Mouse (Mus musculus) thymus, postnatal 36 days (tissue): Measurements from ENCODE around the gene Adk.
A peak's percentile ranks its signal among the peaks of the same experiment; 100 is the strongest.

ENCODE experiments used
- DNase-seq, 2 experiments: peaks; one replicate each; pipeline ENCODE4 v3.0.0; 2022; ENCODE audit warnings: mixed read lengths in 2 of 2

The Adk gene

GRCm38 (mm10) chr14:21359207-21359895 lies 307.0 kb downstream of the Adk start:
- no peak for DNase-seq

GRCm38 (mm10) chr14:21359896-21360525 lies 307.6 kb downstream of the Adk start:
- no peak for DNase-seq

- no peak for DNase-seq
Measured at GRCm38 (mm10) chr14:21367095-21367494, 314.7 kb downstream of the Adk start.

GRCm38 (mm10) chr14:21368622-21369021 lies 316.2 kb downstream of the Adk start:
- DNase-seq: no peak

GRCm38 (mm10) chr14:21369127-21369526 lies 316.8 kb downstream of the Adk start:
- no peak for DNase-seq

- DNase-seq: no peak
Measured at GRCm38 (mm10) chr14:21371946-21372345, 319.6 kb downstream of the Adk start.

GRCm38 (mm10) chr14:21372689-21373088 lies 320.3 kb downstream of the Adk start:
- DNase-seq: no peak

- no peak for DNase-seq
Measured at GRCm38 (mm10) chr14:21383701-21384428, 331.5 kb downstream of the Adk start.

- DNase-seq: no peak
Measured at GRCm38 (mm10) chr14:21399506-21399905, 347.1 kb downstream of the Adk start.

- no peak for DNase-seq
Measured at GRCm38 (mm10) chr14:21402157-21402601, 349.8 kb downstream of the Adk start.

- DNase-seq: no peak
Measured at GRCm38 (mm10) chr14:21402621-21403405, 350.4 kb downstream of the Adk start.

- no peak for DNase-seq
Measured at GRCm38 (mm10) chr14:21406946-21407345, 354.6 kb downstream of the Adk start.

GRCm38 (mm10) chr14:21408846-21409245 lies 356.5 kb downstream of the Adk start:
- DNase-seq: no peak

GRCm38 (mm10) chr14:21410769-21411477 lies 358.5 kb downstream of the Adk start:
- no peak for DNase-seq

- no peak for DNase-seq
Measured at GRCm38 (mm10) chr14:21411524-21411923, 359.1 kb downstream of the Adk start.

GRCm38 (mm10) chr14:21418332-21418731 lies 366.0 kb downstream of the Adk start:
- no peak for DNase-seq

GRCm38 (mm10) chr14:21427369-21427768 lies 375.0 kb downstream of the Adk start:
- no peak for DNase-seq

GRCm38 (mm10) chr14:21433415-21433814 lies 381.0 kb downstream of the Adk start:
- no peak for DNase-seq

- no peak for DNase-seq
Measured at GRCm38 (mm10) chr14:21433995-21434394, 381.6 kb downstream of the Adk start.

GRCm38 (mm10) chr14:21434686-21435085 lies 382.3 kb downstream of the Adk start:
- no peak for DNase-seq

GRCm38 (mm10) chr14:21439785-21440184 lies 387.4 kb downstream of the Adk start:
- peak in 1 of 2 experiments; percentile 9 for DNase-seq

- no peak for DNase-seq
Measured at GRCm38 (mm10) chr14:21440526-21440925, 388.2 kb downstream of the Adk start.
